ENCODE assay signal across 10 mouse cellular contexts in the genomic region with DNA sequence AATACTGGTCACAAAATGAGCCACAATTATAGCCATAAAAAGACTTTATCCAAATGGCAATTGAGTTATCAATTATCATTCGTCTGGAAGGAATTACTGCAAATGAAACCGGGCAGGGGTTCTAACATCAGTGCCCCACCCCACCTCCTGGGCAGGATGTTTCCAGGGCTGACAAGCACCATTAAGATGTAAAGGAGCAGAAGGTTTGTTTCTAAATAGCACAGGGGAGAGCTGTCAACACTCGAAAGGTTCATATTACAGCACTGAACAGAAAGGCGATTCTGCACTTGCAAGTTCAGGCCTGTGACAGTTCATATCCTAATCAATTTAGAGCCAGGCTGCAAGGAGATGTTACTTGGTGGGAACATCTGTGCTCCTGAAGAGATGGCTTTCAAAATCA. TPM values are rescaled to one million over a fixed set of nuclear protein-coding genes. Genes with fewer than 3 reads are reported as not detected.
DNase-seq lines count a peak whose midpoint lies in the region; ATAC-seq and TF ChIP-seq lines count a peak whose summit lies in the region.
"Had no signal": no experiment of that assay in that cellular context is flagged by ENCODE, and none has a peak within 500 bp of the region (broad histone marks: within the 10 kb centered on the region; RNA-seq: fewer than 3 reads in every experiment).

No protein-coding gene starts in this region.

- H3K9ac ChIP-seq in hindbrain, embryonic 16.5 days (ENCODE audit: low read depth, low read length): no peak overlapping the region
- no peak overlapping the region for H3K9ac ChIP-seq in stomach, embryonic 15.5 days

- no peak for ATAC-seq in hindbrain, embryonic 16.5 days
- no peak for ATAC-seq in stomach, embryonic 15.5 days (ENCODE audit: insufficient read depth, low FRiP score, low read depth)

- H3K4me1 ChIP-seq in testis, adult 2 months (ENCODE audit: control insufficient read depth, insufficient read depth, low read length): peaks cover 16% of the 10 kb centered on the region
- peaks cover 27% of the 10 kb centered on the region for H3K4me1 ChIP-seq in hindbrain, embryonic 16.5 days (ENCODE audit: control insufficient read depth, insufficient read depth, low read depth, low read length)
- peaks cover 17% of the 10 kb centered on the region for H3K4me1 ChIP-seq in stomach, embryonic 15.5 days

- peak overlapping the region; percentile 21; the same call in 1 of the 2 replicates for H3K27ac ChIP-seq in gastrocnemius, adult 2 months
- no peak overlapping the region for H3K27ac ChIP-seq in testis, adult 2 months (ENCODE audit: control insufficient read depth, insufficient read depth, low read depth, low read length)
- H3K27ac ChIP-seq in hindbrain, embryonic 16.5 days (ENCODE audit: low read depth, low read length): no peak overlapping the region
- no peak overlapping the region for H3K27ac ChIP-seq in stomach, embryonic 15.5 days

- no peaks in the 10 kb centered on the region for H3K9me3 ChIP-seq in hindbrain, embryonic 16.5 days (ENCODE audit: control insufficient read depth, low read length)
- H3K9me3 ChIP-seq in stomach, embryonic 15.5 days: no peaks in the 10 kb centered on the region

- H3K27me3 ChIP-seq in testis, adult 2 months (ENCODE audit: control insufficient read depth, insufficient read depth, low read length): no peaks in the 10 kb centered on the region
- H3K27me3 ChIP-seq in hindbrain, embryonic 16.5 days (replicated peaks; ENCODE audit: control insufficient read depth, insufficient read depth, low read length): no peaks in the 10 kb centered on the region
- no peaks in the 10 kb centered on the region for H3K27me3 ChIP-seq in stomach, embryonic 15.5 days (replicated peaks)

- H3K36me3 ChIP-seq in testis, adult 2 months (ENCODE audit: control insufficient read depth, insufficient read depth, low read length): no peaks in the 10 kb centered on the region
- no peaks in the 10 kb centered on the region for H3K36me3 ChIP-seq in hindbrain, embryonic 16.5 days (ENCODE audit: control insufficient read depth, insufficient read depth, low read length)
- H3K36me3 ChIP-seq in stomach, embryonic 15.5 days: no peaks in the 10 kb centered on the region

- no peak for TF ChIP-seq CTCF in gastrocnemius, adult 2 months (IDR thresholded peaks at IDR 0.05)
- no peak for TF ChIP-seq CTCF in testis, adult 2 months (IDR thresholded peaks at IDR 0.05; ENCODE audit: control insufficient read depth, insufficient read depth, insufficient replicate concordance, low read depth, low read length)

- WGBS in hindbrain, embryonic 16.5 days: 13% methylated on average over 4 of the region's 4 CpGs
- 41% methylated on average over 4 of the region's 4 CpGs for WGBS in stomach, embryonic 15.5 days

- H3K4me2 ChIP-seq in hindbrain, embryonic 16.5 days (ENCODE audit: low read length): peak overlapping the region; percentile 81
- peak overlapping the region; percentile 70; the same call in 1 of the 2 replicates for H3K4me2 ChIP-seq in stomach, embryonic 15.5 days

- no peak for TF ChIP-seq POLR2A in testis, adult 2 months (IDR thresholded peaks at IDR 0.05; ENCODE audit: control insufficient read depth, low read depth, low read length)

- peak overlapping the region; percentile 88 for H3K4me3 ChIP-seq in gastrocnemius, adult 2 months
- peak overlapping the region; percentile 23; the same call in 1 of the 2 replicates for H3K4me3 ChIP-seq in testis, adult 2 months (ENCODE audit: control insufficient read depth, low read depth, low read length)
- peak overlapping the region; percentile 72 for H3K4me3 ChIP-seq in hindbrain, embryonic 16.5 days (ENCODE audit: low read length)
- H3K4me3 ChIP-seq in stomach, embryonic 15.5 days (replicated peaks): no peak overlapping the region

- intact Hi-C loops in gastrocnemius, adult 2 months (cut with DNase I): loop anchor here (5.0 kb wide), 1 partner anchor 57 kb away; no protein-coding TSS in a partner anchor
- intact Hi-C loops in gastrocnemius, postnatal 14 days (cut with DNase I; ENCODE audit: low total_unique reads): no loop called here

- no peak for DNase-seq in gastrocnemius, adult 2 months
- no peak for DNase-seq in gastrocnemius, postnatal 14 days
- DNase-seq in testis, postnatal 14 days (ENCODE audit: low spot score): no peak
- DNase-seq in thymus, postnatal 4 days: no peak
- no peak for DNase-seq in thymus, adult 18-20 months
- DNase-seq: gastrocnemius, postnatal 10 days; layer of hippocampus, postnatal 36 days had no signal

RNA-seq across cellular contexts. Expression of a gene that starts 3.3 kb away (rescaled TPM):
- total RNA-seq in gastrocnemius, adult 2 months (2021): 100 to 1,000 TPM; 140 to 141 TPM
- 10 to 100 TPM; 79.5 to 82.3 TPM for total RNA-seq in gastrocnemius, postnatal 14 days (2021)
- polyA plus RNA-seq in testis, adult 2 months (2012; rRNA removed): 176 and 180 TPM in 2 replicates
- 70.7 and 90.1 TPM in 2 replicates for polyA plus RNA-seq in hindbrain, embryonic 16.5 days (2015; fragmentation: Nextera tagmentation; extraction: Ambion mirVana)
- 74.8 and 77.7 TPM in 2 replicates for polyA plus RNA-seq in stomach, embryonic 15.5 days (2015; fragmentation: Nextera tagmentation; extraction: Ambion mirVana)
